Mouse (Mus musculus) liver, embryonic 18 days (tissue): ENCODE results near the gene Becn1. TPM values are rescaled to one million over a fixed set of nuclear protein-coding genes. Genes with fewer than 3 reads are reported as not detected.

Source experiments
- polyA plus RNA-seq: library from polyadenylated mRNA; depleted of rRNA; stranded (reverse); fragments of >200 nt; gene quantifications from 2 replicates; pipeline ENCODE4 v1.2.3, GENCODE M21; 2012; rRNA removed

Becn1 gene
- 49.6 and 53.3 TPM in 2 replicates for polyA plus RNA-seq

DNA sequence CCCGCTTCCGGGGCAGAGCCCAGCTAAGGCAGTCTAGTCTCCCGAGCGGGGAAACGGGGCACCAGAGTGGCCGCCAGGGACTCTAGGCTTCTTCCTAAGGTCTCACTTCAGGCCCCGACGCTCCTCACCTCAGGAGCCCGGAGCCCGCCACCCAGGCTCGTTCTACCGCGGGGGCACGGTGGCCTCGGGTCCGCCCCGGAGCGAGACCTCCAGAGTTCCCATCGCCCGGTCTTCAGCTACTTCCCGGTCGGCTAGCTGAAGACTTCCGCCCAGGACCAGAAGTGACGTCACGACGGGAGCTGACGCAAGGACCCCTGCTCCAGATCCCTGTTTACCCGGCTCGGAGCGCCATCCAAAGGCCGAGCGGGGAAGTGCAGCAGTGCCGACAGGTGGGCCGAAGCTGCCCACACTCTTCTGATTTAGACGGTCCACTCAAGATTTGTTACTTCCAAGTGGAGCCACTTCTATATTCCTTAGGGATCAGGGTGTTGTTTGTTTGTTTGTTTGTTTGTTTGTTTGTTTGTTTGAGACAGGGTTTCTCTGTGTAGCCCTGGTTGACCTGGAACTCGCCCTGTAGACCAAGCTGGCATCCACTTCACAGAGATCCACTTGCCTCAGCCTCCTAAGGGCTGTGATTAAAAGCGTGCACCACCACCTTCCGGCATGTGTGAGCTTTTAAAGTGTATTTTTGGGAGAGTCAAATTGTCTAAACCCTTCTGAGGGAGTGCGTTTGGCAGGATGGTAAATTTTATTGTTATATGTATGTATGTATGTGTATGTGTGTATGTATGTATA is at the start of gene Becn1:
Gene Becn1, minus strand, starts transcription at position 283 of the 795 bp plus-strand sequence.

DNA sequence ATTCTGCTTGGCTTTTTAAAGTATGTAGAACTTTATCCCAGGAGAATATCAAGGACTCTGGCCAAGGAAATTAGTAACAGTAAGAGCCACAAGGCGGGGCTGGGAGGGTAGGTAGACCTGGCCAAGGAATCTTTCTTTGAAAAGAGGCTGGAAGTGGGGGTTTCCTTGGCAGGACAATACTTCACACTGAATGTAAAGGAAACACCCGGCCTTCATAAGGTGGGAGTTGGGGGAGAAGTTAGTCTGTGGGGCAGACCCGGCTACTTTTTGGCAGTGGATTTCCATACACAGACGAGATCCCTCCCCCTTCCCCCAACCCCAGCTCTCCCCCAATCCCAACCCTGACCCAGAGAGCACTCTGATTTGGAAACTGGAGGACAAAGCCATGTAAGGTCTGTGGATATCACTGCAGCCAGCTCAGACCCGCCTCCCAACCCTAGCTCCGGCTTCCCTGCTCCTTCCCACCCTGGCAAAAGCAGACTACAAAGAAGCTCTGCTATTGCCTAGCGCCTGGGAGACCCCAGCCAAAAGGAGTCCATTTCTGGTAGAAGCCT is 28.4 kb upstream of the Becn1 start, which contains the start of gene Aoc3:
Gene Aoc3, plus strand, starts transcription at position 235 of the 554 bp plus-strand sequence.

DNA sequence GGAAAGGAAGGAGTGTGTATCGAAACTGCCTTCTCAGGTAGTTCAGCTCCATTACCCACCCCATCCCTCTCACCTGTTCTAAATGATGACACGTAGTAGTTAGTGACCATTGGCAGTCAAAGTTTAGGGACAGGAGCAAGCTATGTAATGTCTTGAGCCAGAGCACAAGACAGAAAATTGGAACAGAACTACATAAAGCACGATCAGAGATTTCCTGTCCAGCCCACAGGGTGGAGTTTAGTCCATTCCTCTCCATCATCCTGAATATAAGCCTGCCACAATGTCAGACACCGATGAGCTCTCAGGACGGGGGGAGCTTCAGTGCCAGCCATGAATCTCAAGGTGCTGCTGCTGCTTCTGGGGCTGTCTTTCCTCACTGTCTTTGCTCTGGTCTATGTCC is 22.7 kb upstream of the Becn1 start, which contains the start of gene Aoc2:
Gene Aoc2, plus strand, starts transcription at position 301 of the 400 bp plus-strand sequence.

DNA sequence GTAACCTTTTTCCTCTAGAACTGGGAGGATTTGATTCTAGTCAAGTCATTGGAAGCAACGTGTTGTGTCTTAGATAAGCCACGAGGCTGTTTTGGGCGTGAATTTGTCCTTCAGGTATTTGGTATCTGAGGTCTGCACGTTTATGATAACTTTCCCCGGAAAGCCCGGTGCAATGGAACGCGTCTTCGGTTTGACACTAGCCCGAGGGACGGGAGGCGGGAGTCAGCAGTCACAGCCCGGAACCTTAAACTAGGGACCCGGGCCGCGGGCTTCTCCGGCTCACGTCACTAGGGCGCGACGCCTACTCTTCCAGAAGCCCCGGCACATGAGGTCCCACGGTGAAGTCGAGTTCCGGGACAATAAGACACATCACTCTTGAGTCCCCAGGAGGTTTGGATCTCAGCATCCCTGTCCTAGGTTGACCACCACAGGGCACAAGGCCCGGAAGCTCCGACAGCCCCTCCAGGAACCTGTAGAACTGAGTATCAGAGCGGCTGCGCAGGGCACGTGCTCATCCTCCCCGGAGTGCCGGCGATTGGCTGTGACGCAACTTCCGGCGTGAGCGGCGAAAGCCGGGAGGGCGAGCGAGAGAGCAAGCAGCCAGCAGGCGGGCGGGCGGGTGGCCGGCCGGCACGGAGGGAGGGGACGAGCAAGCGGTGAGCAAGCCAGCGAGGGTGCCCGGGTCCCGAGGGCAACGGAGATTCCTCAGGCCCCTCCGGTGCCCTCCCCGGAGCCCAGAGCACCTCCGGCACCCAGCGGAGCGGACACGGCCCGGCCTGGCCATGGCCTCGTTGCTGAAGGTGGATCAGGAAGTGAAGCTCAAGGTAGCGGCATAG is 13.8 kb upstream of the Becn1 start, which contains the start of gene Psme3:
Gene Psme3, plus strand, starts transcription at position 549 of the 836 bp plus-strand sequence.

DNA sequence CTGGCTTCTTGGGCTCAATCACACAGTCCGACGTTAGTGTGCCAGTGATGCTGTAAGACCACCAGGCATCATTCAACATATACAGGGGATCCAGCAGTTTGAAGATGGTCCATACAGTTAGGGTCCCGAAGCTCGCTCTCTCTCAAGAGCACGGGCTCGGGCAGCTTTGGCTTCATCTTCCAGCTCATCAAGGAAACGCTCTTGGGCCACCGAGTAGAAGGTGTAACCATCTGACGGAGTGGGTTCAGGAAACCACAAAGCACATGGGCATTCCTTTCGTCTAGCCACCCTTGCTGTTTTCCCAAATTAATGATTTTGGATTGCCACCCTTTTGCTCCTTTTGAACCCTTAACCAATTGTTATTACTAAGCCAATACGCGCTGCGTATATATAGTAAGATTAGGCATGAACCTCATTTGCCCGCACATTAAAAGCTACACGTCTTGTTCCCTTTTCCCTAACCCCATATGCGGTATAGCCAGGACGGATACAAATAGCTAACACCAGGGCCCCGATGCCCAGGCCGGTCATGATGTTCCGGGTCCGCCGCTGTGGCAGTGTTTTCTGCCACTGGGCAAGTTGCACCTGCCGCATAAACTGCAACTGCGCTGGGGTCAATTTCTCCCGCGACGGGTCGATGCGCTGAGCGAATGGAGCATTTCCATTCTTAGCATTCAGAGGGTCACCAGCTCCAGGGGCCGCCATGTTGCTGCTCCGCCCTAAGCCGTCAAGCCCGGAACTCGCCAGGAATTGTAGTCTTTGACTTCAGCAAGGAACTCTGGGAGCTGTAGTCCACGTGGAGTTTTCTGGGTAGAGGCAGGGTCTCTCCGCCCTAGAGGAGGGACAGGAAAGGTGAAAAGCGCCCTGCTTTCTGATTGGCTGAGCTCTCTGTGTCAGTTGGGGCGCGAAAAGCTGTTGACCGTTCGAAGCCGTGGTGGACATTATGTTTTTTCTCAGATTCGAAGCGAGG is 23.6 kb downstream of the Becn1 start, which contains the start of the genes Cntd1 and Coa3:
Gene Cntd1, plus strand, starts transcription at position 790 of the 970 bp plus-strand sequence.
Gene Coa3, minus strand, starts transcription at position 892 of the 970 bp plus-strand sequence.

DNA sequence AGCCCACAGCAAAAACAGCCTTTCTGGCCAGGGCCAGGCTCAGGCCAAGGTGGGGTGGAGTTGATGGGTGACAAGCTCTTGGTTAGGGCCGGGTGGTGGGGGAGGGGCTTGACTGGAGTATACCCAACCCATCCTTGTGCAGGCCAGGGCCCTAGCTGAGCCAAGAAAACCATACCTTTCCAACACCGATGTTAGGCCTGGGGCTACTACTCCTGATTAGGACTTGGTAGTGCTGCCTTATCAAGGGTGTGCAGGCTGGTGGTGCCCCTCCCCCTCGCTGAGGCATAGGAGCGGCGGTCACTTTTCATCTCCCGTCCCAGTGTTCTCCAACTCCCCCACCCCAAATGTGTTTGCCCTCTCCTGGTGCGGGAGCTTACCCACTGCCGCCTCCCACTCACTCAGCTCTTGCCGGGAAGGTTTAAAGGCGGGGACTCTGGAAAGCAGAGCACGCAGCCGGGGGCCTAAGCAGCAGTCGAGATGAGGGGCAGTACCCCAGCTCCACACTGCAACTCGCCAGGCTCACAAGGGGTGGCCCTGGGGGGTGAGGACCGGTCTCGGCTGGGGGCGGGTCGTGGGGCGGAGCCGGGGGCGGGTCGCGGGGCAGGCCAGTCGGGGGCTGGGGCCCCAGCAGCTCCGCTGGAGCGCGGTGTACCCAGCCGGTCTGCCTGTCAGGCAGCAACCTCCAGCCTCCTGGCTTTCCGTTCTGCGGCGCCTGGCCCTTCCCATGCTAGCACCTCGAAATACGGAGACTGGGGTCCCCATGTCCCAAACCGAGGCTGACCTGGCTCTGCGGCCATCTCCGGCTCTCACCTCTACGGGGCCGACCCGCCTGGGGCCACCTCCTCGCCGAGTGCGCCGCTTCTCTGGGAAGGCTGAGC is 41.9 kb downstream of the Becn1 start, which contains the start of gene Wnk4:
Gene Wnk4, plus strand, starts transcription at position 620 of the 878 bp plus-strand sequence.

DNA sequence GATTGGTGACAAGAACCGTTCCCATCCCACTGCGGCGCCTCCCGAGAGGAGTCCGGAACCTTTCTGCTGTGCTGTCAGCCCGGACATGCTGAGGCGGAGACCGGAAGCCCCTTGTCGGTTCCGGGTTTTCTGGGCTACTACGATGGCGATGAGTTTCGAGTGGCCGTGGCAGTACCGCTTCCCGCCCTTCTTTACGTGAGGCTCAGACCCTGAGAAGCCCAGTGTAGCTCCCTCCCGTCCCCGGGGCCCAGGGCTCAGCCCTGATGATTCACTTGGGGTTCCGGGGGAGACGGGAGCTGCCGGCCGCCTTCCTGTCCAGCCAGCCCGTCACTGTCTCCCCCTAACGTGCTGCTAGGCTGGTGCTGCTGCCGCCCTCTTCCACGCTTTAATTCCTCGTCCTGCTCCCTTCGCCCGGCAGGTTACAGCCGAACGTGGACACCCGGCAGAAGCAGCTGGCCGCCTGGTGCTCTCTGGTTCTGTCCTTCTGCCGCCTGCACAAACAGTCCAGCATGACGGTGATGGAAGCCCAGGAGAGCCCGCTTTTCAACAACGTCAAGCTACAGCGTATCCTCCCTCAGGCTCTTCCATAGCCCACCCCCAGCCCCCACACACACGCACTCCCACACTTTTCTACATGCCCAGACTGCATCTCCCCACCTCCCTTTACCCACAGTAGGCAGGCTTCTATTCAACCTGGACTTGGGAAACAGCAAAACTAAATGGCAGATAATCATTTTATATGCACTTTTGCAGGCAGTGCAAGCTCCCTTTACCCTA is 48.3 kb downstream of the Becn1 start, which contains the start of gene Vps25:
Gene Vps25, plus strand, starts transcription at position 95 of the 777 bp plus-strand sequence.

DNA sequence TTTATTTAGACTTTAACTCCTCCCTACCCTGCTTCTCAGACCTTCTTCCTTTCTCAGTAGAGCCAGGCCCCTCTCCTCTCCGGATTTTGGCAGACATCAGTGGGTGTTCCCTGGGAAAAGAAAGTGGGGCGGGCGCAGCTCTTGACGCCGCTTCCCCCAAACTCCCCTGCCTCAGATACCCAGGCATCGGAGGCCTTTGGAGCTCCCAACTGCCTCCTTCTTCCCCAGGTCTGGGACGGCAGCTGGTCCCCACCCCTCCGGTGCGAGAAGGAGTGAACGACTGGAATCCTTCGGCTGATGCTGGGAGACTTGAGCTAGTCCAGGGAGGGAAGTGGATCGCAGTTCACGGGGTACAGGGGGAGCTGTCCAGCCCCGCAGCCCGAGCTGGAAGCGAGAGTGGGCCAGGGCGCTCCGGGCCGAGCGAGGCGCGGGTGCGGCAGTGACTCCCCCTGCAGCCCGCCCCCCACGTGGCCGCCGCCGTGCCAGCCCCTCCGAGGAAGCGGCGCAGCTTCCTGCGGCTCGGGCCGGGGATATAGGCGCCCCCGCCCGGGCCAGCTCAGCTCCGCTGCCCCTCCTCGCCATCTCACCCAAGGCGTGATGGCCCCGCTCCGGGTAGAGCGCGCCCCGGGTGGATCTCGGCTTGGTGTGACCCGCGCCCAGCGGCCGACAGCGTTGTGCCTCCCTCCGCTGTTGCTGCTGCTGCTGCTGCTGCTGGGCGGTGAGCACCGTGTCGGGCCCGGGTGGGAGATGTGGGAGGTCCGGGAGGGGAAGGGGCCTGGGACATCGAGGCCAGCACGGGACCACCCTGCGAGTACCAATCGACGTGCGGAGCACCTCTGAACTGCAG is 56.0 kb downstream of the Becn1 start, which contains the start of gene Ramp2:
Gene Ramp2, plus strand, starts transcription at position 174 of the 847 bp plus-strand sequence.

Other genes starting within 250 kb of the Becn1 start
- 9.4 and 9.9 TPM in 2 replicates for gene Naglu, start 232.3 kb downstream of the Becn1 start, polyA plus RNA-seq
- 0.35 and 0.42 TPM in 2 replicates for gene Hsd17b1, start 223.9 kb downstream of the Becn1 start, polyA plus RNA-seq
- 30.0 and 30.3 TPM in 2 replicates for gene Coasy, start 219.7 kb downstream of the Becn1 start, polyA plus RNA-seq
- gene Mlx, start 215.0 kb downstream of the Becn1 start, polyA plus RNA-seq: 19.0 and 21.5 TPM in 2 replicates
- 7.1 and 7.6 TPM in 2 replicates for gene Psmc3ip, start 206.8 kb downstream of the Becn1 start, polyA plus RNA-seq
- gene Retreg3, start 182.4 kb downstream of the Becn1 start, polyA plus RNA-seq: 23.5 and 24.3 TPM in 2 replicates
- gene Tubg1, start 182.3 kb downstream of the Becn1 start, polyA plus RNA-seq: 6.0 and 6.3 TPM in 2 replicates
- gene Tubg2, start 146.4 kb downstream of the Becn1 start, polyA plus RNA-seq: 0.12 and 0.20 TPM in 2 replicates
- gene Cntnap1, start 131.8 kb downstream of the Becn1 start, polyA plus RNA-seq: 0.21 and 0.28 TPM in 2 replicates
- 2.0 and 2.4 TPM in 2 replicates for gene Plekhh3, start 130.9 kb downstream of the Becn1 start, polyA plus RNA-seq
- gene Ccr10, start 126.8 kb downstream of the Becn1 start, polyA plus RNA-seq: 0.04 and 0.05 TPM in 2 replicates
- 9.2 and 11.0 TPM in 2 replicates for gene Ezh1, start 75.8 kb downstream of the Becn1 start, polyA plus RNA-seq
- 26.7 and 28.2 TPM in 2 replicates for gene Ramp2, start 56.3 kb downstream of the Becn1 start, polyA plus RNA-seq
- 33.1 and 34.1 TPM in 2 replicates for gene Vps25, start 48.6 kb downstream of the Becn1 start, polyA plus RNA-seq
- 1.9 and 2.9 TPM in 2 replicates for gene Wnk4, start 41.7 kb downstream of the Becn1 start, polyA plus RNA-seq
- gene Cntd1, start 23.3 kb downstream of the Becn1 start, polyA plus RNA-seq: 0.25 and 0.51 TPM in 2 replicates
- gene Coa3, start 23.2 kb downstream of the Becn1 start, polyA plus RNA-seq: 47.0 and 49.6 TPM in 2 replicates
- gene Psme3, start 13.9 kb upstream of the Becn1 start, polyA plus RNA-seq: 75.2 and 83.4 TPM in 2 replicates
- 3.0 and 3.2 TPM in 2 replicates for gene Aoc2, start 22.8 kb upstream of the Becn1 start, polyA plus RNA-seq
- gene Aoc3, start 28.3 kb upstream of the Becn1 start, polyA plus RNA-seq: 0.20 and 0.29 TPM in 2 replicates
- 41.2 and 49.0 TPM in 2 replicates for gene G6pc, start 65.3 kb upstream of the Becn1 start, polyA plus RNA-seq
- gene Aarsd1, start 115.3 kb upstream of the Becn1 start, polyA plus RNA-seq: 13.5 and 14.0 TPM in 2 replicates
- 0.64 and 0.79 TPM in 2 replicates for gene Gm27029, start 122.5 kb upstream of the Becn1 start, polyA plus RNA-seq
- gene Rundc1, start 122.8 kb upstream of the Becn1 start, polyA plus RNA-seq: 4.3 and 4.5 TPM in 2 replicates
- 0.80 and 0.88 TPM in 2 replicates for gene Ptges3l, start 123.0 kb upstream of the Becn1 start, polyA plus RNA-seq
- 679 and 947 TPM in 2 replicates for gene Rpl27, start 140.0 kb upstream of the Becn1 start, polyA plus RNA-seq
- 47.2 and 49.9 TPM in 2 replicates for gene Ifi35, start 146.1 kb upstream of the Becn1 start, polyA plus RNA-seq
- gene Rnd2, start 162.7 kb upstream of the Becn1 start, polyA plus RNA-seq: 3.3 and 4.1 TPM in 2 replicates
- 12.6 and 14.2 TPM in 2 replicates for gene Vat1, start 163.9 kb upstream of the Becn1 start, polyA plus RNA-seq
- 4.0 and 4.2 TPM in 2 replicates for gene Brca1, start 249.7 kb upstream of the Becn1 start, polyA plus RNA-seq
- gene Nbr1, start 249.9 kb upstream of the Becn1 start, polyA plus RNA-seq: 41.3 and 42.4 TPM in 2 replicates